Mouse (Mus musculus): ENCODE results near the gene Ptprn2.

DNA sequence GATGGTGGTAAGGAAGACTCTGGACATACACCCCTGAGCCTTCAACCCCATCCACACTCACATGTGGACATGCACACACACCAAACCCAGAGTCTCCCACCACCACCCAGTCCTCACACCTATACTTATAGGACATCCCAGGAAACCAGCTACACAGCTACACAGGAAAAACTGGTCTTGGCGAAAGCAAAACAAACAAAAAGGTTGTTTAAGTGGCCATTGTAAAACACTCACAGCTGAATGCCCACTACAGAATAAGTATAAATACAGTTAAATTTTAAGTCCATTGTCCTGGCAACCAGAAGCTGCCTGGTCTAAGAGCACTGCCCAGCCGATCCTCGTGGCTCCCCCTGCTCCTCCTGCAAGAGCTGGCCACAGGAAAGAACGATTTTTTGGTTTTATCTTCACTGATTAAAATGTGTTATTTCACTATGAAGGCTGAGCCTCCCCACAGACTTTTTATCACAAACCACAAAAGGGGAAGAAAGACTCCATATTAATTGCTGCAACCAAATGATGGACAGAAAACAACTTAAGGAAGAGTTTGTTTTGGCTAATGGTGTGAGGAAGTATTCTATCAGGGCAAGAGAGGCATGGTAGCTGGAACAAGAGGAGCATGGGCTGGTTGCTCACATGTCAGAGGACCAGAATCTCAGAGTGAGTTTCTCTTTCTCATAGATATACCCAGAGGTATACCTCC is 722.1 kb downstream of the Ptprn2 start:
- TF ChIP-seq POLR2A (IDR thresholded peaks at IDR 0.05; ENCODE audit: low read depth, low read length) (no peak), CTCF (conservative IDR thresholded peaks at IDR 0.05 in 1 of 2, IDR thresholded peaks at IDR 0.05 in 1 of 2; ENCODE audit: low read depth in 2 of 2, low read length in 2 of 2) (no peak), USF1 (IDR thresholded peaks at IDR 0.05; ENCODE audit: low read depth, low read length) (no peak), UBTF (IDR thresholded peaks at IDR 0.05; ENCODE audit: low read depth, low read length) (no peak), RAD21 (IDR thresholded peaks at IDR 0.05; ENCODE audit: low read depth, low read length) (no peak)
